Mouse (Mus musculus) liver, embryonic 15.5 days (tissue): ENCODE measurements around the gene Per2. TPM values are rescaled to one million over a fixed set of nuclear protein-coding genes. Genes with fewer than 3 reads are reported as not detected.

Experiments used
- ATAC-seq: fragments of 200-750 bp; cut with Nextera tagmentation; 2 replicates; pipeline ENCODE4 v1.8.0; 2017; ENCODE audit warnings: moderate number of reproducible peaks, mild to moderate bottlenecking, moderate library complexity; ENCODE audit not compliant: insufficient read depth
- H3K27ac ChIP-seq: fragments of 300-500 bp; sonication (generic); replicated peaks from 2 replicates; pipeline ENCODE4 v1.5.1; 2015; ENCODE audit warnings: mild to moderate bottlenecking, inconsistent platforms
- H3K27me3 ChIP-seq: fragments of 300-500 bp; sonication (generic); 2 replicates; pipeline ENCODE4 v1.6.1; 2015; ENCODE audit warnings: mild to moderate bottlenecking, inconsistent platforms
- H3K36me3 ChIP-seq: fragments of 300-500 bp; sonication (generic); replicated peaks from 2 replicates; pipeline ENCODE4 v1.6.1; 2015; ENCODE audit warnings: moderate library complexity, mild to moderate bottlenecking, inconsistent platforms
- H3K4me1 ChIP-seq: fragments of 300-500 bp; sonication (generic); replicated peaks from 2 replicates; pipeline ENCODE4 v1.6.1; 2015; ENCODE audit warnings: inconsistent platforms
- H3K4me2 ChIP-seq: fragments of 300-500 bp; sonication (generic); 2 replicates; pipeline ENCODE4 v1.6.1; 2015; ENCODE audit warnings: moderate library complexity, mild to moderate bottlenecking, inconsistent platforms
- H3K4me3 ChIP-seq: fragments of 300-500 bp; sonication (generic); replicated peaks from 2 replicates; pipeline ENCODE4 v1.5.1; 2015; ENCODE audit warnings: mild to moderate bottlenecking, inconsistent platforms
- H3K9ac ChIP-seq: fragments of 300-500 bp; sonication (generic); 2 replicates; pipeline ENCODE4 v1.6.1; 2015; ENCODE audit warnings: moderate library complexity, mild to moderate bottlenecking, inconsistent platforms
- H3K9me3 ChIP-seq: fragments of 300-500 bp; sonication (generic); replicated peaks from 2 replicates; pipeline ENCODE4 v1.6.1; 2016; ENCODE audit warnings: inconsistent platforms
- WGBS: fragments of 180-500 bp; shearing (Covaris S2); methylation state at CpG from one replicate; pipeline ENCODE4 v1.1.7; 2015; ENCODE audit warnings: mixed read lengths; ENCODE audit not compliant: insufficient replicate concordance; 5-methylcytosine and 5-hydroxymethylcytosine counted together
- polyA plus RNA-seq: library from polyadenylated mRNA; unstranded; fragments of >200 nt; fragmentation: Nextera tagmentation; extraction: Ambion mirVana; gene quantifications from 2 replicates; pipeline ENCODE4 v1.2.1, GENCODE M21; 2015

Per2 gene
- polyA plus RNA-seq, 1 experiment from 2014 or later, result 2.3 TPM

GRCm38 (mm10) chr1:91446511-91446910 is 12.6 kb downstream of the Per2 start:
- Histone ChIP-seq H3K27ac (peak overlapping the region; percentile 79), H3K4me1 (peaks cover 34% of the 10 kb centered on the region), H3K4me2 (no peak overlapping the region), H3K9me3 (peaks cover 7% of the 10 kb centered on the region; the same call in 1 of the 2 replicates), H3K27me3 (no peaks in the 10 kb centered on the region), H3K36me3 (peaks cover 63% of the 10 kb centered on the region), H3K4me3 (no peak overlapping the region), H3K9ac (no peak overlapping the region)
- peak; percentile 10; the same call in 1 of the 2 replicates for ATAC-seq
- 83% methylated on average over 4 of the region's 4 CpGs for WGBS

DNA sequence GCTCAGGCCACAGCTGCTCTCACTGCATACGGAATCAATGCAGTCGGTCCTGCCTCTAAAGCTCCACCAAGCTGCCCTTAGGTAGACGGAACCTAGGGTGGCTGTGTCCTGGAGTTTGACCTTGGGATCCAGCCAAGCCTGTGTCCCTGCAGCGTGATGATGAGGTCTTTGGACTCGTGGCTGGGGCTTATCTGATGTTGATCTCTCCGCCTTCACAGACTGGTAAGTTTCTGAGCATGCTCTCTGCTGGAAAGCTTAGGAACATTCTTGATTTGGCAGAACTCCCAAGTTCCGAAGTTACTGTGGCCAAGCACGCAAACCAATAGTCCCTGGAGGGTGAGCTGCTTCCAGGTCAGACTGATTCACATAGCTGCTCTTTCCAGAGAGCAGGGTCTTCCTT is 13.1 kb downstream of the Per2 start:
- H3K36me3 ChIP-seq, result peaks cover 63% of the 10 kb centered on the region
- H3K27me3 ChIP-seq, result no peaks in the 10 kb centered on the region
- 59% methylated on average over 8 of the region's 8 CpGs for WGBS
- H3K4me2 ChIP-seq, result no peak overlapping the region
- H3K9me3 ChIP-seq, result peaks cover 7% of the 10 kb centered on the region; the same call in 1 of the 2 replicates
- no peak overlapping the region for H3K4me3 ChIP-seq
- H3K4me1 ChIP-seq, result peaks cover 34% of the 10 kb centered on the region; the same call in 1 of the 2 replicates
- peak; percentile 84 for ATAC-seq
- H3K27ac ChIP-seq, result peak overlapping the region; percentile 79
- H3K9ac ChIP-seq, result no peak overlapping the region

DNA sequence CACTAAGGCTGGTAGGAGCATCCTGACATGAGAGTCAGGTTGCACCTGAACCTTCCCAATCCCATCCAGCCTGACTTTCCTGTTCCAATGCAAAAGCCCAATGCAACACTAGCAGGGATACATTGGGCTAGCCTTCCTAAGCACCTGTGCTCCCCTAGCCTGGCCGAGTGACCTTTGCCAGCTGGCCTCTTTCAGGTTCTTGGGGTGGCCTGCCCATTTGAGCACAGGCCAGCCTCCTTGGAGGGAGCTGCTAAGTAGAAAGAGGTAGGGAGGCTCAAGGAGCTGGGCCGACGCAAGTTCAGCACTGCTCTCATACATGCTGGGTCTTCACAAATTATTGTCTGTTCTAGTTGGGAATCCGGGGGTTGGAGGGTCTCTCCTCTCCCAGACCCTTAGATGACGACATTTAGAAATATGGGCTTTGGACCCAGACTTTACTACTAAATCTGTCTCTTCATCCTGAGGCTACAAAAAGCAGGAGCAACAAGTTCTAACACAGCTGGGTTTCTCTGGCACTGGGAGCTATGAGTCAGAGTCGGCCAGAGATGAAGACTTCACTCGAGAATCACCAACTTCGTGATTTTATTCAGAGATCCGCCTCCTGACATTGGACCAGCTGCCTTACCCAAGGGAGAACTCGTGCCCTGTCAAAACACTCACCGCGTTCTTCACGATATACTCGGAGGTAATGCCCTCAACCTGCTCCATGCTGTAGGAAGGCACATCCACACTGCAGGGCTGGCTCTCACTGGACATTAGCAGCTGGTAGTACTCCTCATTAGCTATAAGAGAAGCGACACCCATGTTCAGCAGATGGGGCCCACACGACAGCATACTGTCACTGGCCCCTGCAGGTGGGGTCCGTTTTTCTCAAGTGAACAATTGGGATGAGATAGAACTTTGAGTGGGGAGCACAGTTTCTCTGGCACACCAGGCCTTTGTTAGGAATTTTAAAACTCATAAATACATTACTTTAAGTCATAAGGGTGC is 14.0 kb downstream of the Per2 start:
- H3K27ac ChIP-seq, result peak overlapping the region; percentile 45
- H3K36me3 ChIP-seq, result peaks cover 67% of the 10 kb centered on the region
- H3K4me1 ChIP-seq, result peaks cover 34% of the 10 kb centered on the region
- no peak overlapping the region for H3K4me3 ChIP-seq
- ATAC-seq, result no peak
- peaks cover 7% of the 10 kb centered on the region; the same call in 1 of the 2 replicates for H3K9me3 ChIP-seq
- no peaks in the 10 kb centered on the region for H3K27me3 ChIP-seq
- H3K9ac ChIP-seq, result no peak overlapping the region
- 78% methylated on average over 17 of the region's 17 CpGs for WGBS
- no peak overlapping the region for H3K4me2 ChIP-seq

GRCm38 (mm10) chr1:91442350-91442990 is 16.7 kb downstream of the Per2 start:
- WGBS, result 78% methylated on average over 6 of the region's 7 CpGs
- no peaks in the 10 kb centered on the region for H3K27me3 ChIP-seq
- peaks cover 56% of the 10 kb centered on the region for H3K36me3 ChIP-seq
- H3K27ac ChIP-seq, result no peak overlapping the region
- peaks cover 25% of the 10 kb centered on the region for H3K4me1 ChIP-seq
- no peak for ATAC-seq
- H3K4me3 ChIP-seq, result no peak overlapping the region
- H3K4me2 ChIP-seq, result no peak overlapping the region
- no peak overlapping the region for H3K9ac ChIP-seq
- peaks cover 2% of the 10 kb centered on the region; the same call in 1 of the 2 replicates for H3K9me3 ChIP-seq

GRCm38 (mm10) chr1:91441855-91442254 is 17.3 kb downstream of the Per2 start:
- Histone ChIP-seq H3K9ac (no peak overlapping the region), H3K36me3 (peaks cover 50% of the 10 kb centered on the region), H3K27me3 (no peaks in the 10 kb centered on the region), H3K27ac (no peak overlapping the region), H3K4me1 (peaks cover 31% of the 10 kb centered on the region), H3K4me3 (no peak overlapping the region), H3K9me3 (no peaks in the 10 kb centered on the region), H3K4me2 (no peak overlapping the region)
- WGBS, result 75% methylated on average over 3 of the region's 3 CpGs
- no peak for ATAC-seq

DNA sequence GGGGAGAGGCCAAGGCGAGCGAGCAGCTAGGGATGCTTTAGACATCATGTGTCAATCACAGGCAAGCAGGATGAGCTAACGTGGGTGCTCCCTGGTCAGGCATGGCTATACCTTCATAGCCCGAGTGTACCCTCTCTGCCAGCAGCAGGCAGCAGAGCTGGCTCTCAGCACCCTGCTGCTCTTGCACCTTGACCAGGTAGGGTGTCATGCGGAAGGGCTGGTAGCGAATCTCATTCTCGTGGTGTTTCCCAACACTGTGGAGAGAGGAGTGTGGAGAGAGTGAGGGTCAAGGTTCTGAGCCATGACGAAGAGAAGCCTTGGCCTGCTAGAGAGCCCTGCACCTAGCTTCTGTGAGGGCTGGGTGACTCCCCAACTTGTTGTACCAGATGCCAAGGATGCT is 19.3 kb downstream of the Per2 start:
- Histone ChIP-seq H3K4me2 (no peak overlapping the region), H3K4me3 (no peak overlapping the region), H3K27me3 (no peaks in the 10 kb centered on the region), H3K36me3 (peaks cover 40% of the 10 kb centered on the region), H3K9ac (no peak overlapping the region), H3K9me3 (no peaks in the 10 kb centered on the region), H3K27ac (no peak overlapping the region), H3K4me1 (peaks cover 26% of the 10 kb centered on the region)
- 72% methylated on average over 8 of the region's 8 CpGs for WGBS
- peak; percentile 15; the same call in 1 of the 2 replicates for ATAC-seq

- ATAC-seq, result no peak
- H3K27me3 ChIP-seq, result no peaks in the 10 kb centered on the region
- WGBS, result 65% methylated on average over 7 of the region's 7 CpGs
- H3K4me3 ChIP-seq, result no peak overlapping the region
- peaks cover 20% of the 10 kb centered on the region for H3K36me3 ChIP-seq
- no peak overlapping the region for H3K9ac ChIP-seq
- H3K9me3 ChIP-seq, result no peaks in the 10 kb centered on the region
- H3K27ac ChIP-seq, result no peak overlapping the region
- peaks cover 23% of the 10 kb centered on the region for H3K4me1 ChIP-seq
- no peak overlapping the region for H3K4me2 ChIP-seq
Measured at GRCm38 (mm10) chr1:91437573-91437972, 21.6 kb downstream of the Per2 start.

DNA sequence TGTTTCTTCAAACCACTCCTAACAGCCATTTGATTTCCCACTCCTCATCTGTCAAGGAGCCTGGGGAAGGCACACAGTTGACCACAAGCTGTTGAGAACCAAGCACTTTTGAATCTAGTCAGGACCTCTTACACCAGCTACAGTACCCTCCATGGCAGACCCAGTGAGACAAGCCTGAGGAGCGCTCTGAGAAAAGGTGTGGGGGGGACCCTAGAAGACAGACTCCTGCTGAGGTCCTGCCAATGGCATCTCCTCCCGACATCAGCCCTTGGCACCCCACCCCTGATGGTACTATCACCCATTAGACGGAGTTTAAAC is 22.1 kb downstream of the Per2 start:
- peak overlapping the region; percentile 59; the same call in 1 of the 2 replicates for H3K27ac ChIP-seq
- 83% methylated on average over 3 of the region's 3 CpGs for WGBS
- H3K4me1 ChIP-seq, result peaks cover 21% of the 10 kb centered on the region

DNA sequence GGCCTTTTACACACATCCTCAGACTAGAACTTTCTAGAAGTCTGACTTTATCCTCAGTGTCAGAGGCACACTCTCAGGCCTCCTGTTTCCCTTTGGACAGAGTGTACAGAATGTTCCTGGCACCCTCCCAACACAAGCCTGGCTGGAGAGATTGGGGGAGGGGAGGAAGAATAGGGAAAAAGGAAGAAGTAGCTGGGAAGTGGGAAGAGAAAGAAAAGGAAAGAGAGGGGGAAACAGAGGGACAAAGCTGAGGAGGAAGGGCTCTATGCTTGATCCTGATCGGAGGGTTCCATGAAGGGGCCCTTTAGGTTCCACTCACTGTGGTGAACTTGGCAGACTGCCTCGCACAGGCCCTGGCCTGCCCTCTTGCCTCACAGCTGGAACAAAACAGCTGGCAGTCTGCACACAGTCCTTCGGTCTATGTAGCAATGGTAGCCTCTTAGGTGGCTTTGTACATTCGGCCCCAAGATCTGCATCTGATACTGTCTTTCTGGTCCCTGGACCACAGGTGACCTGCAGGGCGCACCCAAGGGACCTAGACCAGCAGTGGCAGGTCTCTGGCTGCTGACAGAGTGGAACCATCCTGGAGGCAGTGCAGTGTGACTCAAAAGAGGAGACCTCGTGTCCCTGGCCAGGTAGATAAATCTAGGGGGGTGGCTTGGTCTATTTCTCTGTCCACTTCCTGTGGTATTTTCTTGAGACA is 22.6 kb downstream of the Per2 start:
- 55% methylated on average over 6 of the region's 6 CpGs for WGBS
- Histone ChIP-seq H3K27me3 (no peaks in the 10 kb centered on the region), H3K9me3 (no peaks in the 10 kb centered on the region), H3K9ac (no peak overlapping the region), H3K36me3 (peaks cover 22% of the 10 kb centered on the region), H3K4me1 (peaks cover 21% of the 10 kb centered on the region), H3K4me3 (no peak overlapping the region), H3K27ac (peak overlapping the region; percentile 59; the same call in 1 of the 2 replicates), H3K4me2 (no peak overlapping the region)
- peak; percentile 68 for ATAC-seq

More for the DNA sequence above, 22.1 kb downstream of the Per2 start:
- ATAC-seq, result no peak
- Histone ChIP-seq H3K27me3 (no peaks in the 10 kb centered on the region), H3K36me3 (peaks cover 21% of the 10 kb centered on the region), H3K9me3 (no peaks in the 10 kb centered on the region), H3K9ac (no peak overlapping the region), H3K4me2 (no peak overlapping the region), H3K4me3 (no peak overlapping the region)

- Histone ChIP-seq H3K4me3 (no peak overlapping the region), H3K9me3 (no peaks in the 10 kb centered on the region), H3K27ac (no peak overlapping the region; the same call in 1 of the 2 replicates), H3K36me3 (peaks cover 19% of the 10 kb centered on the region), H3K4me2 (no peak overlapping the region), H3K4me1 (peaks cover 21% of the 10 kb centered on the region), H3K9ac (no peak overlapping the region), H3K27me3 (no peaks in the 10 kb centered on the region)
- no peak for ATAC-seq
- 76% methylated on average over 13 of the region's 13 CpGs for WGBS
Measured at GRCm38 (mm10) chr1:91435606-91436130, 23.5 kb downstream of the Per2 start.
